Mouse (Mus musculus) MEL (cell line): ENCODE measurements around the gene G6pd2. TPM values are rescaled to one million over a fixed set of nuclear protein-coding genes. Genes with fewer than 3 reads are reported as not detected.
A peak's percentile ranks its signal among the peaks of the same experiment; 100 is the strongest.

Source experiments
- DNase-seq: peaks from one replicate; pipeline ENCODE4 v3.0.0; 2011; ENCODE audit warnings: low read depth, low spot score
- H3K27ac ChIP-seq: 2 replicates; pipeline ENCODE4 v1.5.1; 2012; ENCODE audit warnings: low read depth, mild to moderate bottlenecking, control low read depth, low read length, moderate library complexity; ENCODE audit not compliant: control insufficient read depth
- H3K27me3 ChIP-seq, 2 experiments: fragments of 150-350 bp in 1 of 2; sonication (generic) in 1 of 2; 2 replicates each; pipeline ENCODE4 v1.6.1; 2012; ENCODE audit warnings: low read length in 2 of 2, mild to moderate bottlenecking in 2 of 2, improper control_type of control experiment in 1 of 2, moderate library complexity in 1 of 2; ENCODE audit not compliant: insufficient read depth in 2 of 2, control insufficient read depth in 1 of 2
- H3K36me3 ChIP-seq, 2 experiments: 2 replicates each; pipeline ENCODE4 v1.6.1; 2012 to 2014; ENCODE audit warnings: low read length in 2 of 2, improper control_type of control experiment in 1 of 2, inconsistent platforms in 1 of 2, mild to moderate bottlenecking in 1 of 2; ENCODE audit not compliant: insufficient read depth in 2 of 2, control insufficient read depth in 1 of 2
- H3K4me1 ChIP-seq, 2 experiments: fragments of 150-350 bp in 1 of 2; sonication (generic) in 1 of 2; 2 replicates each; pipeline ENCODE4 v1.6.1; 2012; ENCODE audit warnings: low read length in 2 of 2, improper control_type of control experiment in 1 of 2, mild to moderate bottlenecking in 1 of 2; ENCODE audit not compliant: insufficient read depth in 2 of 2, control insufficient read depth in 1 of 2
- H3K4me3 ChIP-seq, 2 experiments: fragments of 150-350 bp in 1 of 2; sonication (generic) in 1 of 2; 2 replicates each; pipeline ENCODE4 v1.5.1; 2012; ENCODE audit warnings: low read depth in 2 of 2, low read length in 2 of 2, mild to moderate bottlenecking in 2 of 2, moderate library complexity in 2 of 2, control low read depth in 1 of 2, improper control_type of control experiment in 1 of 2; ENCODE audit not compliant: control insufficient read depth in 1 of 2, insufficient read depth in 1 of 2
- H3K79me2 ChIP-seq: 2 replicates; pipeline ENCODE4 v1.6.1; 2012; ENCODE audit warnings: mild to moderate bottlenecking, low read length, moderate library complexity; ENCODE audit not compliant: control insufficient read depth, poor library complexity, insufficient read depth
- H3K9ac ChIP-seq: 2 replicates; pipeline ENCODE4 v1.6.1; 2012; ENCODE audit warnings: low read depth, mild to moderate bottlenecking, control low read depth, low read length, moderate library complexity; ENCODE audit not compliant: control insufficient read depth, poor library complexity, severe bottlenecking
- H3K9me3 ChIP-seq: fragments of 150-350 bp; sonication (generic); replicated peaks from 2 replicates; pipeline ENCODE4 v1.6.1; 2012; ENCODE audit warnings: mild to moderate bottlenecking, low read length, improper control_type of control experiment, moderate library complexity; ENCODE audit not compliant: insufficient read depth
- CHD1 ChIP-seq: IDR thresholded peaks from 2 replicates; pipeline ENCODE4 v1.6.1; 2012; ENCODE audit warnings: low read depth, mild to moderate bottlenecking, inconsistent platforms, low read length, improper control_type of control experiment
- E2F4 ChIP-seq: IDR thresholded peaks from 2 replicates; pipeline ENCODE4 v1.6.1; 2011; ENCODE audit warnings: low read depth, low read length, improper control_type of control experiment, borderline replicate concordance
- ELF1 ChIP-seq: IDR thresholded peaks from 2 replicates; pipeline ENCODE4 v1.6.1; 2014; ENCODE audit warnings: low read depth, mild to moderate bottlenecking, inconsistent platforms, low read length, improper control_type of control experiment, moderate library complexity
- EP300 ChIP-seq, 2 experiments: IDR thresholded peaks; 2 replicates each; pipeline ENCODE4 v1.6.1; 2011; ENCODE audit warnings: improper control_type of control experiment in 2 of 2, low read length in 2 of 2, low read depth in 1 of 2, mild to moderate bottlenecking in 1 of 2
- ETS1 ChIP-seq: IDR thresholded peaks from 2 replicates; pipeline ENCODE4 v1.6.1; 2012; ENCODE audit warnings: low read depth, mild to moderate bottlenecking, inconsistent platforms, low read length, improper control_type of control experiment, moderate library complexity
- GABPA ChIP-seq: IDR thresholded peaks from 2 replicates; pipeline ENCODE4 v1.6.1; 2012; ENCODE audit warnings: low read depth, mild to moderate bottlenecking, inconsistent platforms, low read length, improper control_type of control experiment, moderate library complexity
- GATA1 ChIP-seq: IDR thresholded peaks from 2 replicates; pipeline ENCODE4 v1.6.1; 2011; ENCODE audit warnings: low read depth, low read length, improper control_type of control experiment
- JUND ChIP-seq: IDR thresholded peaks from 2 replicates; pipeline ENCODE4 v1.6.1; 2011; ENCODE audit warnings: low read depth, mild to moderate bottlenecking, improper control_type of control experiment, low read length
- MEF2A ChIP-seq: IDR thresholded peaks from 2 replicates; pipeline ENCODE4 v1.6.1; 2014; ENCODE audit warnings: low read depth, mild to moderate bottlenecking, inconsistent platforms, low read length, improper control_type of control experiment; ENCODE audit not compliant: poor library complexity, insufficient replicate concordance, severe bottlenecking; ENCODE audit errors: extremely low read depth
- MXI1 ChIP-seq: IDR thresholded peaks from 2 replicates; pipeline ENCODE4 v1.6.1; 2011; ENCODE audit warnings: mild to moderate bottlenecking, low read depth, low read length, improper control_type of control experiment
- NELFE ChIP-seq: IDR thresholded peaks from 2 replicates; pipeline ENCODE4 v1.6.1; 2011; ENCODE audit warnings: low read depth, low read length, improper control_type of control experiment
- RCOR1 ChIP-seq: IDR thresholded peaks from 2 replicates; pipeline ENCODE4 v1.6.1; 2012; ENCODE audit warnings: low read depth, mild to moderate bottlenecking, inconsistent platforms, low read length, improper control_type of control experiment
- SMC3 ChIP-seq: IDR thresholded peaks from 2 replicates; pipeline ENCODE4 v1.6.1; 2011; ENCODE audit warnings: low read depth, low read length, improper control_type of control experiment
- TBP ChIP-seq: IDR thresholded peaks from 2 replicates; pipeline ENCODE4 v1.8.0; 2011; ENCODE audit warnings: low read depth, low read length, improper control_type of control experiment
- TCF12 ChIP-seq: IDR thresholded peaks from 2 replicates; pipeline ENCODE4 v1.6.1; 2014; ENCODE audit warnings: low read depth, mild to moderate bottlenecking, inconsistent platforms, low read length, improper control_type of control experiment, moderate library complexity
- UBTF ChIP-seq: IDR thresholded peaks from 2 replicates; pipeline ENCODE4 v1.6.1; 2012; ENCODE audit warnings: low read depth, mild to moderate bottlenecking, inconsistent platforms, low read length, improper control_type of control experiment, moderate library complexity, borderline replicate concordance; ENCODE audit not compliant: insufficient read depth
- USF1 ChIP-seq: IDR thresholded peaks from 2 replicates; pipeline ENCODE4 v1.6.1; 2014; ENCODE audit warnings: low read depth, mild to moderate bottlenecking, inconsistent platforms, low read length, improper control_type of control experiment, moderate library complexity
- ZKSCAN1 ChIP-seq: IDR thresholded peaks from 2 replicates; pipeline ENCODE4 v1.6.1; 2012; ENCODE audit warnings: low read depth, mild to moderate bottlenecking, inconsistent platforms, low read length, improper control_type of control experiment, moderate library complexity
- ZMIZ1 ChIP-seq: IDR thresholded peaks from 2 replicates; pipeline ENCODE4 v1.6.1; 2012; ENCODE audit warnings: low read depth, mild to moderate bottlenecking, inconsistent platforms, low read length, improper control_type of control experiment, moderate library complexity
- ZNF384 ChIP-seq: IDR thresholded peaks from 2 replicates; pipeline ENCODE4 v1.6.1; 2012; ENCODE audit warnings: low read depth, mild to moderate bottlenecking, inconsistent platforms, low read length, improper control_type of control experiment
- polyA plus RNA-seq, 2 experiments: library from polyadenylated mRNA; stranded (reverse) in 1 of 2; unstranded in 1 of 2; fragments of >175 nt in 1 of 2; fragments of >200 nt in 1 of 2; gene quantifications; 2 replicates each; pipeline versions ENCODE4 v1.2.1 to v1.2.4; 2012; ENCODE audit warnings: low replicate concordance in 2 of 2, low read depth in 1 of 2; ENCODE audit not compliant: insufficient read length in 2 of 2, insufficient read depth in 1 of 2, missing spikeins in 1 of 2
- total RNA-seq: library from RNA; depleted of rRNA; stranded (reverse); fragments of 300-350 nt; gene quantifications from 2 replicates; pipeline ENCODE4 v1.2.3, GENCODE M21; 2012; rRNA removed

G6pd2 gene
- total RNA-seq (not detected in 2 replicates), polyA plus RNA-seq (not detected)

GRCm38 (mm10) chr5:61808516-61808915 lies at the start of gene G6pd2:
TSS of gene G6pd2 (plus strand) at chr5:61808816.
- TF ChIP-seq GATA1 (no peak), CHD1 (no peak), SMC3 (no peak), MEF2A (no peak), GABPA (no peak), NELFE (no peak), JUND (no peak), TBP (no peak), USF1 (no peak), ZKSCAN1 (no peak), ZMIZ1 (no peak), E2F4 (no peak)
- Histone ChIP-seq H3K27me3 (no peaks in the 10 kb centered on the region), H3K9me3 (no peaks in the 10 kb centered on the region), H3K9ac (no peak within 1 kb of the TSS), H3K27ac (no peak within 1 kb of the TSS), H3K79me2 (no peaks in the 10 kb centered on the region), H3K36me3 (no peaks in the 10 kb centered on the region), H3K4me1 (no peaks in the 10 kb centered on the region), H3K4me3 (no peak within 1 kb of the TSS)
- no peak for DNase-seq

- TF ChIP-seq ELF1 = no peak
- no peak for TF ChIP-seq MXI1
- TF ChIP-seq ETS1 = no peak
- no peak for TF ChIP-seq UBTF
- TF ChIP-seq EP300 (IDR thresholded peaks at IDR 0.05; ENCODE audit: low read depth in 1 of 2, low read length in 2 of 2) = no peak
- TF ChIP-seq CHD1 = no peak
- TF ChIP-seq TCF12 = no peak
- no peak for TF ChIP-seq RCOR1
- no peak for TF ChIP-seq ZNF384
- TF ChIP-seq SMC3 = no peak
- no peaks in the 10 kb centered on the region for H3K79me2 ChIP-seq
- 0 out of 4 replicates have a peak, but pooled peaks cover 0 to 2% of the 10 kb centered on the region in 2 experiments for H3K4me1 ChIP-seq
- H3K9me3 ChIP-seq = no peaks in the 10 kb centered on the region
- H3K27me3 ChIP-seq = no peaks in the 10 kb centered on the region
- H3K36me3 ChIP-seq = no peaks in the 10 kb centered on the region
- H3K9ac ChIP-seq = no peak overlapping the region
- H3K4me3 ChIP-seq = no peak overlapping the region
- DNase-seq = peak; percentile 24
- H3K27ac ChIP-seq = no peak overlapping the region; the same call in 1 of the 2 replicates
Observed at GRCm38 (mm10) chr5:61764214-61764613, 44.4 kb upstream of the G6pd2 start.
